Mouse (Mus musculus): ENCODE results near the gene Dmrtc1a.
"Not testable (repeated sequence)": the region's sequence is repeated elsewhere in the genome, so short reads cannot be mapped to it uniquely, and the experiment has no call there.

DNA sequence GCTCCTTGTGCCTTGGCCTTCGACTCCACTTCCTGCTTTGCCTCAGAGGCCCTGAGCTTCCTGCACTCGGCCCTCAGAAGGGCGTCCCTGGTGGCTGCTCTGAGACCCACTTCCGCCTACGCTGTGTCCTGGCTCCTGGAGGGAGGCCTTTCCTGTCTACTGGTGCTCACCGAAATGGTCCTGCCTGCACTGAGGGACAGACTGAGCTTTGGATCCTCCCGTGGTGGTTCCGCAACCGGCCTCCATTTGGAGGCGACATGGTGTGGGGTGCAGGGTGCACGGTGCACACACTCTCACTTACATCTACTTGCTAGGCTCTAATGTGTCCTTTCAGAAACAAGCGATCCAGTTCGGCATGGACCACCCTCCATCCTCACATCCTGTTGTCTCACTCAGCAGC, 54.0 kb downstream of the Dmrtc1a start, which contains the start of gene Dmrtc1c2:
- TF ChIP-seq GATA1 (IDR thresholded peaks at IDR 0.05; ENCODE audit: borderline replicate concordance, low read length); TAL1 (conservative IDR thresholded peaks at IDR 0.05; ENCODE audit: low read depth, low read length); CTCF (IDR thresholded peaks at IDR 0.05; ENCODE audit: low read depth, low read length); POLR2AphosphoS5 (IDR thresholded peaks at IDR 0.05; ENCODE audit: insufficient replicate concordance, low read depth, low read length): not testable (repeated sequence)

Measured in G1E (cell line).